Mouse (Mus musculus): ENCODE data around the gene Zfp687. TPM values are rescaled to one million over a fixed set of nuclear protein-coding genes. Genes with fewer than 3 reads are reported as not detected.
"Not testable (repeated sequence)": the region's sequence is repeated elsewhere in the genome, so short reads cannot be mapped to it uniquely, and the experiment has no call there.

Zfp687 gene
- total and polyA plus RNA-seq, 2 experiments = 2.1 to 8.8 TPM

DNA sequence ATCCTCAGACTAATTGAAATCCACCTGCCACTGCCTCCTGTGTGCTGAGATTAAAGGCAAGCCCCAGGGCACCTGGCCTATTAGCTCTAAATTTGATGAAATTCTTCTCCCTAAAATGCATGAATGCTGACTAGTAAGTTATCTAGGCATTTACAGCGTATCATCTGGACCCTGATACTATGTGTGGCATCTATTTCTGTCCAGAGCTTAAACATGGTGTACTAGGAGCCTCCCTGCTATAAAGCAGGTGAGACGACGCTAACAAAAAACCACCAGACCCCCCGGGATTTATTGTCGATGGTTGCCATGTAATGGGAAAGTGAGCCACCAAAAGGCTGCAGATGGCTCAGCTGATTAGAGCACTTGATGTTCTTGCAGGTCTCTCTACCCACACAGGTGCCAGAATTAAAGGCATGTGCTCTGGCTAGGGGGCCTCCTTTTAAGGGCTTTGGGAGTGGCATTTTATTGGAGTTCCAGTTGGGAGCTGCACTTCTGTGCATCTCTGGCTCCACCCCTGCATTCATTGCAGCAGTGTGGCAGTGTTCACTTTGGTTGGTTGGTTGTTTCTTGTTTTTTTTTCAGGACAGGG is 11.9 kb upstream of the Zfp687 start:
- H3K4me3 ChIP-seq (ENCODE audit: insufficient read depth, low read depth, low read length) = no peak overlapping the region
- peaks cover 2% of the 10 kb centered on the region for H3K4me1 ChIP-seq (ENCODE audit: control insufficient read depth, insufficient read depth, low read length)
- no peak overlapping the region for H3K27ac ChIP-seq (replicated peaks; ENCODE audit: insufficient read depth, low read depth, low read length)
- H3K36me3 ChIP-seq (ENCODE audit: control insufficient read depth, insufficient read depth, low read length) = peaks cover 17% of the 10 kb centered on the region; the same call in 1 of the 2 replicates
- TF ChIP-seq CTCF (IDR thresholded peaks at IDR 0.05; ENCODE audit: low read depth, low read length) = no peak
- no peak for TF ChIP-seq POLR2A (IDR thresholded peaks at IDR 0.05; ENCODE audit: extremely low read depth, insufficient read depth, low read length)
- H3K9ac ChIP-seq (ENCODE audit: low read depth, low read length) = no peak overlapping the region
- no peaks in the 10 kb centered on the region for H3K79me2 ChIP-seq (ENCODE audit: control insufficient read depth, insufficient read depth, low read length)
- no peaks in the 10 kb centered on the region for H3K27me3 ChIP-seq (ENCODE audit: control insufficient read depth, insufficient read depth, low read length)
- DNase-seq (ENCODE audit: extremely low read depth, low read depth, low spot score) = no peak
- 79% methylated on average over 5 of the region's 5 CpGs for WGBS

DNA sequence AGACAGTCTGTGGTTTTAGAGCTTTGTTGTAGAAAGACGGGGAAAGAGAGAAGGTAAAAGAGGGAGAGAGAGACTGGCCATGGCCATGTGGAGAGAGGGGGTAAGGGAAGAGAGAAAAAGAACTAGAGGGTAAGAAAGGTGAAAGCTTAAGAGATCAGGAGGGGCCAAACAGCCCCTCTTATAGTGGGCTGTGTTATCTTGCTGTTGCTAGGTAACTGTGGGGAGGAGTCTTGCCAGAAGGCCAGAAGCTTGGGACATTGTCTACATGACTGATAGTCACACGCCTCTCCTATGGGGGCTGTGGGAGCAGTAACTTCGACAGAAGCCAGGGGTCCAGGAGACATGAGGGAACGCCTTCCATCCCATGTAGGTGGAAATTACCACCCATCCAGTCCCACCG is 10.0 kb upstream of the Zfp687 start:
- Histone ChIP-seq H3K79me2 (ENCODE audit: control insufficient read depth, insufficient read depth, low read length) (no peaks in the 10 kb centered on the region), H3K4me3 (ENCODE audit: insufficient read depth, low read depth, low read length) (no peak overlapping the region), H3K36me3 (ENCODE audit: control insufficient read depth, insufficient read depth, low read length) (peaks cover 2% of the 10 kb centered on the region; the same call in 1 of the 2 replicates), H3K9ac (ENCODE audit: low read depth, low read length) (no peak overlapping the region), H3K27me3 (ENCODE audit: control insufficient read depth, insufficient read depth, low read length) (no peaks in the 10 kb centered on the region), H3K4me1 (ENCODE audit: control insufficient read depth, insufficient read depth, low read length) (peaks cover 2% of the 10 kb centered on the region), H3K27ac (replicated peaks; ENCODE audit: insufficient read depth, low read depth, low read length) (no peak overlapping the region)
- no peak for DNase-seq (ENCODE audit: extremely low read depth, low read depth, low spot score)
- 73% methylated on average over 5 of the region's 5 CpGs for WGBS
- TF ChIP-seq POLR2A (IDR thresholded peaks at IDR 0.05; ENCODE audit: extremely low read depth, insufficient read depth, low read length) (no peak), CTCF (IDR thresholded peaks at IDR 0.05; ENCODE audit: low read depth, low read length) (no peak)

DNA sequence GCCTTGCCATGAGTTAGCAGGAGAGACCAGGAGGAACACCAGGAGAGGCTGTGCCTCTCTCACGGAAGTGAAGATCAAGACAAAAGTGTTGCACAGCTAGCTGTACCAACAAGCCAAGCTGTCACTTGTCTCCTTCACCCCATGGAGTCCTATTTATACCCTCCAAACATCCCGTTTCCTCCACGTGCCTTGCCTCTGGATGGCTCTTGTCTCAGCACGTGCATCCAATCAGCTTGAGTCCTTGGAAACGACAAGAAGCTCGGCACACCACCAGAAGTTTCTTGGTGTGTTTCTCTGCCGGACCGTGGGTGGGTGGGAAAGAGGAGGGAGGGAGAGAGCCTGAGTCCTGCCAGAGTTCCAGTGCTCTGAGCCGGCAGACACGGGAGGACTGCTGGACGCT is 9.3 kb upstream of the Zfp687 start:
- Histone ChIP-seq H3K4me1 (ENCODE audit: control insufficient read depth, insufficient read depth, low read length) (peaks cover 2% of the 10 kb centered on the region), H3K9ac (ENCODE audit: low read depth, low read length) (no peak overlapping the region), H3K27ac (replicated peaks; ENCODE audit: insufficient read depth, low read depth, low read length) (no peak overlapping the region), H3K27me3 (ENCODE audit: control insufficient read depth, insufficient read depth, low read length) (no peaks in the 10 kb centered on the region), H3K4me3 (ENCODE audit: insufficient read depth, low read depth, low read length) (no peak overlapping the region), H3K36me3 (ENCODE audit: control insufficient read depth, insufficient read depth, low read length) (no peaks in the 10 kb centered on the region), H3K79me2 (ENCODE audit: control insufficient read depth, insufficient read depth, low read length) (no peaks in the 10 kb centered on the region)
- no peak for DNase-seq (ENCODE audit: extremely low read depth, low read depth, low spot score)
- no peak for TF ChIP-seq POLR2A (IDR thresholded peaks at IDR 0.05; ENCODE audit: extremely low read depth, insufficient read depth, low read length)
- TF ChIP-seq CTCF (IDR thresholded peaks at IDR 0.05; ENCODE audit: low read depth, low read length) = no peak
- 41% methylated on average over 11 of the region's 11 CpGs for WGBS

DNA sequence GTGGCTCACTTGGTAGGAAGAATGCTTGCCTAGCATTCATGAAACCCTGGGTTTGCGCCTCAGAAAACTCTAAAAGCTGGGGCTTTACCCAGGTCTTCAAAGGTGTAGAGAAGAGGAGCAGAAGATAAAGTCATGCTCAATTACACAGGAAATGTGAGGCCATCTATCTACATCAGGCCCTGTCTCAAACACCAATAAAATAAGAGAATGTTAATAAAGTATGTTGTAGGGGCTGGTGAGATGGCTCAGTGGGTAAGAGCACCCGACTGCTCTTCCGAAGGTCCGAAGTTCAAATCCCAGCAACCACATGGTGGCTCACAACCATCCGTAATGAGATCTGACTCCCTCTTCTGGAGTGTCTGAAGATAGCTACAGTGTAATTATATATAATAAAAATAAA is 5.7 kb upstream of the Zfp687 start:
- not testable (repeated sequence) for H3K36me3 ChIP-seq (ENCODE audit: control insufficient read depth, insufficient read depth, low read length); H3K27ac ChIP-seq (replicated peaks; ENCODE audit: insufficient read depth, low read depth, low read length); DNase-seq (ENCODE audit: extremely low read depth, low read depth, low spot score); H3K27me3 ChIP-seq (ENCODE audit: control insufficient read depth, insufficient read depth, low read length); H3K79me2 ChIP-seq (ENCODE audit: control insufficient read depth, insufficient read depth, low read length); H3K4me3 ChIP-seq (ENCODE audit: insufficient read depth, low read depth, low read length); H3K4me1 ChIP-seq (ENCODE audit: control insufficient read depth, insufficient read depth, low read length); H3K9ac ChIP-seq (ENCODE audit: low read depth, low read length)
- WGBS = 88% methylated on average over 5 of the region's 5 CpGs

DNA sequence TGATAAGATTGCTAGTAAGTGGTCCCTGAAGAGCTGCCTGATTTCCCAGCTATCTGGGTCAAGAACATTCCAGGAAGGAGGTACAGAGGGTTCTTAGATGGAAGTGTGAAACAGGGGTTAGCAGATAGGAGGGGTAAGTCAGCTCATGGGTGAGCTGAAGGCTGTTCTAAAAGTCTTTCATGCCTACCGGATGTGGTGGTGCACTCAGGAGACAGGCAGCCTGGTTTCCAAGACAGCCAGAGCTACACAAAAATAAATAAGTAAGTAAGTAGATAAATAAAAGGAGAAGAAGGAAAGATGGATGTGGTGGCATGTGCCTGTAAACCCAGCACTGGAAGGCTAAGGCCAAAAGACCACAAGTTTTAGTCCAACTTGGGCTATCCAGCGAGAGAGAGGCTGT is 3.5 kb upstream of the Zfp687 start:
- Histone ChIP-seq H3K27me3 (ENCODE audit: control insufficient read depth, insufficient read depth, low read length) (no peaks in the 10 kb centered on the region), H3K36me3 (ENCODE audit: control insufficient read depth, insufficient read depth, low read length) (no peaks in the 10 kb centered on the region), H3K4me1 (ENCODE audit: control insufficient read depth, insufficient read depth, low read length) (0 out of 2 replicates have a peak, but pooled peaks cover under 1% of the 10 kb centered on the region), H3K9ac (ENCODE audit: low read depth, low read length) (no peak overlapping the region), H3K4me3 (ENCODE audit: insufficient read depth, low read depth, low read length) (no peak overlapping the region), H3K27ac (replicated peaks; ENCODE audit: insufficient read depth, low read depth, low read length) (no peak overlapping the region), H3K79me2 (ENCODE audit: control insufficient read depth, insufficient read depth, low read length) (no peaks in the 10 kb centered on the region)
- TF ChIP-seq CTCF (IDR thresholded peaks at IDR 0.05; ENCODE audit: low read depth, low read length) = no peak
- WGBS = 91% methylated on average over 2 of the region's 2 CpGs
- DNase-seq (ENCODE audit: extremely low read depth, low read depth, low spot score) = no peak

DNA sequence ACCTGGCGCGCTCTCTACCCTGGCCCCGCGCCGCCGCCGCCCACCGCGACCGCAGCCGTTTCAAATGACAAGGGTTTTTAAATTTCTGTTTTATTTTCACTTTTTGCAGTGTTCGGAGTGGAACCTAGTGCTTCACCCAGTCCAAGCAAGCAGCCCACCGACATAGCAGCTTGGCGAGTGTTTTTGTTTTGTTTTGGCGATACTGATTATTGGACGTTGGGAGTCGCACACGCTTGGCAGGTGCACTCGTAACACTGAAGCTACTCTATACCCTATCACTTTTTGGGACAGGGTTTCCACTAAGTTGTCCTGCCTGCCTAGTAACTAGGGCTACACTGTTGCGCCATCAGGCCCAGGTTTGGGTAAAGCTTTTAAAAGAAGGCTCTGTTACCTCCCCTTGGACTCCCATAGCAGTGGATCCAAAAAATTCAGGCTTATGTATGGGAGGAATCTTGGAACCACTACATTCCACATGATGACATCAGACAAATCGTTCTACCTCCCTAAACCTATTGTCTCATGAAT is 1.3 kb upstream of the Zfp687 start:
- Histone ChIP-seq H3K27me3 (ENCODE audit: control insufficient read depth, insufficient read depth, low read length) (no peaks in the 10 kb centered on the region), H3K4me3 (ENCODE audit: insufficient read depth, low read depth, low read length) (peak overlapping the region; percentile 70), H3K36me3 (ENCODE audit: control insufficient read depth, insufficient read depth, low read length) (no peaks in the 10 kb centered on the region), H3K27ac (replicated peaks; ENCODE audit: insufficient read depth, low read depth, low read length) (peak overlapping the region; percentile 8), H3K4me1 (ENCODE audit: control insufficient read depth, insufficient read depth, low read length) (peaks cover 9% of the 10 kb centered on the region), H3K79me2 (ENCODE audit: control insufficient read depth, insufficient read depth, low read length) (no peaks in the 10 kb centered on the region), H3K9ac (ENCODE audit: low read depth, low read length) (peak overlapping the region; percentile 34)
- WGBS = 3% methylated on average over 21 of the region's 21 CpGs
- DNase-seq (ENCODE audit: extremely low read depth, low read depth, low spot score) = peak; percentile 46
- TF ChIP-seq CTCF (IDR thresholded peaks at IDR 0.05; ENCODE audit: low read depth, low read length) (no peak), POLR2A (IDR thresholded peaks at IDR 0.05; ENCODE audit: extremely low read depth, insufficient read depth, low read length) (no peak)
